Mouse (Mus musculus): Measurements from ENCODE around the gene Rtn4ip1.
"Not testable (repeated sequence)": the region's sequence is repeated elsewhere in the genome, so short reads cannot be mapped to it uniquely, and the experiment has no call there.

Rtn4ip1 gene

GRCm38 (mm10) chr10:43928596-43928995 is 27.0 kb downstream of the Rtn4ip1 start:
- no peak for DNase-seq (ENCODE audit: low spot score in 2 of 2)

- no peak for DNase-seq (ENCODE audit: low spot score in 2 of 2)
Measured at GRCm38 (mm10) chr10:43939136-43939662, 37.6 kb downstream of the Rtn4ip1 start.

- no peak for DNase-seq (ENCODE audit: low spot score in 2 of 2)
Measured at GRCm38 (mm10) chr10:43943736-43944135, 42.1 kb downstream of the Rtn4ip1 start.

- DNase-seq (ENCODE audit: low spot score in 2 of 2): no peak
Measured at GRCm38 (mm10) chr10:43945435-43945834, 43.8 kb downstream of the Rtn4ip1 start.

- DNase-seq (ENCODE audit: low spot score in 2 of 2): peak; percentile 27 to 34
Measured at GRCm38 (mm10) chr10:43953942-43954341, 52.3 kb downstream of the Rtn4ip1 start.

- DNase-seq (ENCODE audit: low spot score in 2 of 2): no peak
Measured at GRCm38 (mm10) chr10:43964943-43965342, 63.3 kb downstream of the Rtn4ip1 start.

GRCm38 (mm10) chr10:43973244-43973643 is 71.6 kb downstream of the Rtn4ip1 start:
- DNase-seq (ENCODE audit: low spot score in 2 of 2): no peak

- DNase-seq (ENCODE audit: low spot score in 2 of 2): no peak
Measured at GRCm38 (mm10) chr10:43977353-43977752, 75.7 kb downstream of the Rtn4ip1 start.

GRCm38 (mm10) chr10:43980080-43980479 is 78.5 kb downstream of the Rtn4ip1 start:
- DNase-seq (ENCODE audit: low spot score in 2 of 2): no peak

GRCm38 (mm10) chr10:43980742-43981141 is 79.1 kb downstream of the Rtn4ip1 start:
- DNase-seq (ENCODE audit: low spot score in 2 of 2): not testable (repeated sequence)

- DNase-seq (ENCODE audit: low spot score in 2 of 2): no peak
Measured at GRCm38 (mm10) chr10:43982470-43982869, 80.9 kb downstream of the Rtn4ip1 start.

GRCm38 (mm10) chr10:43983241-43983640 is 81.6 kb downstream of the Rtn4ip1 start:
- no peak for DNase-seq (ENCODE audit: low spot score in 2 of 2)

- DNase-seq (ENCODE audit: low spot score in 2 of 2): no peak
Measured at GRCm38 (mm10) chr10:43983866-43984265, 82.3 kb downstream of the Rtn4ip1 start.

- no peak for DNase-seq (ENCODE audit: low spot score in 2 of 2)
Measured at GRCm38 (mm10) chr10:43991268-43991667, 89.7 kb downstream of the Rtn4ip1 start.

GRCm38 (mm10) chr10:43992506-43992905 is 90.9 kb downstream of the Rtn4ip1 start:
- DNase-seq (ENCODE audit: low spot score in 2 of 2): no peak

GRCm38 (mm10) chr10:43993198-43993597 is 91.6 kb downstream of the Rtn4ip1 start:
- no peak for DNase-seq (ENCODE audit: low spot score in 2 of 2)

GRCm38 (mm10) chr10:43995858-43996650 is 94.4 kb downstream of the Rtn4ip1 start:
- no peak for DNase-seq (ENCODE audit: low spot score in 2 of 2)

GRCm38 (mm10) chr10:43997276-43997675 is 95.7 kb downstream of the Rtn4ip1 start:
- DNase-seq (ENCODE audit: low spot score in 2 of 2): no peak

GRCm38 (mm10) chr10:43998023-43998422 is 96.4 kb downstream of the Rtn4ip1 start:
- DNase-seq (ENCODE audit: low spot score in 2 of 2): no peak

- no peak for DNase-seq (ENCODE audit: low spot score in 2 of 2)
Measured at GRCm38 (mm10) chr10:43998503-43999082, 97.0 kb downstream of the Rtn4ip1 start.

GRCm38 (mm10) chr10:44000156-44000865 is 98.7 kb downstream of the Rtn4ip1 start:
- no peak for DNase-seq (ENCODE audit: low spot score in 2 of 2)
